Mouse (Mus musculus): ENCODE data around the gene Elk4. TPM values are rescaled to one million over a fixed set of nuclear protein-coding genes. Genes with fewer than 3 reads are reported as not detected.

The Elk4 gene
- polyA plus RNA-seq, 1 experiment from 2014 or later = 17.8 TPM

DNA sequence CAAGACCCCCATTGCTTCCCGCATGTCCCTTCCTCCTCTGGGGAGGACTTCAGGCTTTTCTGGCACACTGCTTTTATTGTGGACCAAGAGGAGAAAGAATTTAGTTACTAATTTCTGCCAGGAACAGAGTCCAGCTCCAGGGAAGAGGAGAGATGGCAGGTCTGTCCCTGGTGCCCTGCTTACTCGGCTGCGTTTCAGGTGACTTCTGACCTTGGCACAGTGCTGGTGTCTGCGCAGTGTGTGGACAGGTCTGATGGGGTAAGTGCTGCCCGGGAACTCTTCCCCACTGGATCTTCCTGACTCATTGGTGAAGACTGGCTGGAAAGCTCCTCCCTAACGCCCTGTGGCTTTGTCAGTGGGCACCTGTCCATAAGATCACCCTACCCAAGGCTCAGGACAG, 38.4 kb upstream of the Elk4 start:
- WGBS = 68% methylated on average over 6 of the region's 6 CpGs
- Histone ChIP-seq H3K9me3 (replicated peaks; ENCODE audit: control insufficient read depth, low read length) (no peaks in the 10 kb centered on the region), H3K4me2 (ENCODE audit: low read depth, low read length) (no peak overlapping the region), H3K4me1 (ENCODE audit: control insufficient read depth, insufficient read depth, low read length) (peaks cover 19% of the 10 kb centered on the region), H3K27me3 (ENCODE audit: control insufficient read depth, insufficient read depth, low read length) (peaks cover 25% of the 10 kb centered on the region), H3K27ac (ENCODE audit: low read length) (no peak overlapping the region), H3K9ac (ENCODE audit: low read length) (no peak overlapping the region), H3K4me3 (ENCODE audit: low read length) (no peak overlapping the region), H3K36me3 (ENCODE audit: control insufficient read depth, insufficient read depth) (no peaks in the 10 kb centered on the region)
- no peak for ATAC-seq (replicated peaks; ENCODE audit: extremely low read depth, insufficient read depth, low FRiP score)

GRCm38 (mm10) chr1:131969825-131970224, 37.6 kb upstream of the Elk4 start:
- ATAC-seq (replicated peaks; ENCODE audit: extremely low read depth, insufficient read depth, low FRiP score) = no peak
- Histone ChIP-seq H3K4me2 (ENCODE audit: low read depth, low read length) (no peak overlapping the region), H3K27me3 (ENCODE audit: control insufficient read depth, insufficient read depth, low read length) (peaks cover 22% of the 10 kb centered on the region), H3K4me1 (ENCODE audit: control insufficient read depth, insufficient read depth, low read length) (peaks cover 15% of the 10 kb centered on the region), H3K27ac (ENCODE audit: low read length) (no peak overlapping the region), H3K9ac (ENCODE audit: low read length) (no peak overlapping the region), H3K9me3 (replicated peaks; ENCODE audit: control insufficient read depth, low read length) (no peaks in the 10 kb centered on the region), H3K4me3 (ENCODE audit: low read length) (no peak overlapping the region), H3K36me3 (ENCODE audit: control insufficient read depth, insufficient read depth) (no peaks in the 10 kb centered on the region)
- 51% methylated on average over 4 of the region's 4 CpGs for WGBS

GRCm38 (mm10) chr1:131970322-131970660, 37.1 kb upstream of the Elk4 start:
- Histone ChIP-seq H3K9me3 (replicated peaks; ENCODE audit: control insufficient read depth, low read length) (no peaks in the 10 kb centered on the region), H3K4me1 (ENCODE audit: control insufficient read depth, insufficient read depth, low read length) (peaks cover 15% of the 10 kb centered on the region), H3K27me3 (ENCODE audit: control insufficient read depth, insufficient read depth, low read length) (peaks cover 18% of the 10 kb centered on the region), H3K9ac (ENCODE audit: low read length) (no peak overlapping the region), H3K27ac (ENCODE audit: low read length) (no peak overlapping the region), H3K36me3 (ENCODE audit: control insufficient read depth, insufficient read depth) (no peaks in the 10 kb centered on the region), H3K4me3 (ENCODE audit: low read length) (no peak overlapping the region), H3K4me2 (ENCODE audit: low read depth, low read length) (no peak overlapping the region)
- no peak; the same call in 1 of the 2 replicates for ATAC-seq (replicated peaks; ENCODE audit: extremely low read depth, insufficient read depth, low FRiP score)
- WGBS = 63% methylated on average over 5 of the region's 5 CpGs

- H3K9ac ChIP-seq (ENCODE audit: low read length) = 0 out of 2 replicates have a peak overlapping the region, but pooled peaks have one; percentile 7
- H3K9me3 ChIP-seq (replicated peaks; ENCODE audit: control insufficient read depth, low read length) = no peaks in the 10 kb centered on the region
- no peak overlapping the region for H3K27ac ChIP-seq (ENCODE audit: low read length)
- H3K36me3 ChIP-seq (ENCODE audit: control insufficient read depth, insufficient read depth) = no peaks in the 10 kb centered on the region
- H3K4me1 ChIP-seq (ENCODE audit: control insufficient read depth, insufficient read depth, low read length) = peaks cover 15% of the 10 kb centered on the region
- WGBS = 22% methylated on average over 16 of the region's 16 CpGs
- ATAC-seq (replicated peaks; ENCODE audit: extremely low read depth, insufficient read depth, low FRiP score) = 0 out of 2 replicates have a peak, but pooled peaks have one; percentile 10
- H3K4me3 ChIP-seq (ENCODE audit: low read length) = no peak overlapping the region
- H3K4me2 ChIP-seq (ENCODE audit: low read depth, low read length) = peak overlapping the region; percentile 14
- H3K27me3 ChIP-seq (ENCODE audit: control insufficient read depth, insufficient read depth, low read length) = peaks cover 13% of the 10 kb centered on the region
These were observed 36.5 kb upstream of the Elk4 start for GRCm38 (mm10) chr1:131970661-131971520.

DNA sequence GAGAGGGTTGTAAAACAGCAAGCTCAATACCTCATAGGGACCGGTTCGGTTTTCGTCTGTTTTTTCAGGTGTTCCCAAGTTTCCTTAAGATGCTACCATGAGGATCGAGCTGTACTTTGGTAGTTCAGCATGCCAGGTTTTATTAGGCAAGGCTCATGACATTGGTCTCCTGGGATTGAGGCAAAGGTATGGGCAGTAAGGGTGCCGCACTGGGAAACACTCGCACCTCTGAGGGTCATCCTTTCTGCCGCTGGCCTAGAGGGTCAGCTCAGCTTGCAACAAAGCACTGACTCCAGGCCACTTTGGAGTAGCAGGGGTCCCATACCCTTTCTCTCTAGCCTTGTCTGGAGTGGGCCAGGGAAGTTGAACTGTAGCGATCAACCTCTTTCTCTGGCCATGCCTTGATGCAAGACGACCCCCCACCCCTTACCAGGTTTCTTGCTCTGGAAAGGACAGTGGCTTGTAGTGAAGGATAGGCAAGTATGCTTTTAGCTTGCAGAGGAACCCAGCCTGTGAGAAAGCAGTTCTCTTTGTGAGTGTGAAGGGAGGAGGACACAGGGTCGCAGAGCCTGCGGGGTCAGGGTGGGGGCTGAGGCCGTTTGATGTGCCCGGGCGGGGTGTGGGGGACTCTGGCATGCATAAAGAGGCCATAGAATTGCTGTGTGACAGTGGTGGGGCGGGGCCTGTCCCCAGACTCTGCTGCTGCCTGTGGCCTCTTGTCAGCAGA, 35.5 kb upstream of the Elk4 start:
- no peak for ATAC-seq (replicated peaks; ENCODE audit: extremely low read depth, insufficient read depth, low FRiP score)

DNA sequence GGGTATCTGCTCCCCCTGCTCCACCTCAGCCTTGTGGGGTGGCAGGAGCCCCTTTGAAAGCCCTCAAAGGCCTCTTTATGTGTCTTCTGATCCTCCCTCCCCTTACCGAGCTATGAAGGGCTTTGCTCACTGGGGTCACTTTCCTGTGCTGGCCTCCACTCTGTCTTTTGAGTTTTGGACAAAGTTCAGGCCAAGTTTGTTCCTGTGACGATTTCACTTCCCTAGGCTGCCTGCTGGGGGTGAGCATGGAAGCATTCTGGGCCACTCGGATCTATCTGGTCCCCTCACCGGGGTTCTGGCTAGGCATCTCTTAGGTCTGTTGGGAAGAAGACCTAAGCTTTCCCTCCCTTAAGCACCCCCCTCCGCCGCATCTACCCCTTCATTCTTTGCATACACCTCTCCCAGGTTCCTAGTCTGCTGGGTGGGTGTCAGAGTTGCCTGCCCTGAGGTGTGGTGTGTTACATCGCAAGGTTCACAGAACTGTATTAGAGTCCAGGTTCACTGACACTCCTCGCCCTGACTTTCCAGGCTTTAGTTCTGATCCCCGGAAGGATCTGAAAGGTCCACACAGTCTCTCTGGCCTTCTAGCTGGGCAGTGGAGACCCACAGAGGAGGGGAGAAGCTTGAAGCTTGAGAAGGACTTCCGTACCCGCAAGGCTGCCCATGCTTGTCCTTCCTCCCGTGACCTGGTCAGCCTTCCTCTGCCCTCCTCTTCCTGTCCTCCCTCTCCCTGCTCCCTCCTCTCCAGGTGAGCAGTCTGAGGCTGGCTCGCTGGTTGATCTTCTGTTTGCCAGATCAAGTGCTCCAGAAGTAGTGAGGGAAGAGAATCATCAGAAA, 34.7 kb upstream of the Elk4 start:
- 49% methylated on average over 13 of the region's 13 CpGs for WGBS
- Histone ChIP-seq H3K4me3 (ENCODE audit: low read length) (no peak overlapping the region), H3K36me3 (ENCODE audit: control insufficient read depth, insufficient read depth) (no peaks in the 10 kb centered on the region), H3K9ac (ENCODE audit: low read length) (no peak overlapping the region), H3K4me2 (ENCODE audit: low read depth, low read length) (no peak overlapping the region), H3K9me3 (replicated peaks; ENCODE audit: control insufficient read depth, low read length) (no peaks in the 10 kb centered on the region), H3K27ac (ENCODE audit: low read length) (no peak overlapping the region), H3K4me1 (ENCODE audit: control insufficient read depth, insufficient read depth, low read length) (peaks cover 15% of the 10 kb centered on the region), H3K27me3 (ENCODE audit: control insufficient read depth, insufficient read depth, low read length) (peaks cover 12% of the 10 kb centered on the region)
- ATAC-seq (replicated peaks; ENCODE audit: extremely low read depth, insufficient read depth, low FRiP score) = no peak

More for the DNA sequence above, 35.5 kb upstream of the Elk4 start:
- Histone ChIP-seq H3K4me2 (ENCODE audit: low read depth, low read length) (no peak overlapping the region), H3K27me3 (ENCODE audit: control insufficient read depth, insufficient read depth, low read length) (peaks cover 12% of the 10 kb centered on the region), H3K36me3 (ENCODE audit: control insufficient read depth, insufficient read depth) (no peaks in the 10 kb centered on the region), H3K9me3 (replicated peaks; ENCODE audit: control insufficient read depth, low read length) (no peaks in the 10 kb centered on the region), H3K9ac (ENCODE audit: low read length) (no peak overlapping the region), H3K4me1 (ENCODE audit: control insufficient read depth, insufficient read depth, low read length) (peaks cover 15% of the 10 kb centered on the region), H3K4me3 (ENCODE audit: low read length) (no peak overlapping the region), H3K27ac (ENCODE audit: low read length) (no peak overlapping the region)
- 48% methylated on average over 15 of the region's 15 CpGs for WGBS

DNA sequence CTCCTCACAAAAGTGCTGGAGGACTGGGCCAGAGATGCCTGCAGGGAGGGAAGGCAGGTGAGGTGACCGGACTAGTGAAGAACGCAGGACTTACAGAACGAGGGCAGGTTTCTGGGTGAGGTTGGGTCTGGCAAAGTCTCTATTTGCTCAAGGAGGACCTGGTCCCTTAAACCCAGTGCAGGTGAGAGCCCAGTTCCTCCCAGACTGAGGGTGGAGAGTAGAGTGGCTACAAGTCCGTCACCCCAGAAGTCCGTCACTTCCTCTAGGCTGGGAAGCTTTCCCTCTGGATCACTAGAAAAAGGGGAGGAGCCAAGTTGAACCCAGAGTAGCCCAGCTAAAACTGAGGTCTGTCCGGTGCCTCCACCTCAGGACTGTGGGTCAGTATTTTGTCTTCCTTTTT, 33.4 kb upstream of the Elk4 start:
- no peaks in the 10 kb centered on the region for H3K36me3 ChIP-seq (ENCODE audit: control insufficient read depth, insufficient read depth)
- WGBS = 80% methylated on average over 6 of the region's 6 CpGs
- no peak overlapping the region for H3K4me3 ChIP-seq (ENCODE audit: low read length)
- no peak overlapping the region for H3K9ac ChIP-seq (ENCODE audit: low read length)
- H3K27ac ChIP-seq (ENCODE audit: low read length) = no peak overlapping the region
- no peaks in the 10 kb centered on the region for H3K9me3 ChIP-seq (replicated peaks; ENCODE audit: control insufficient read depth, low read length)
- no peak overlapping the region for H3K4me2 ChIP-seq (ENCODE audit: low read depth, low read length)
- no peak for ATAC-seq (replicated peaks; ENCODE audit: extremely low read depth, insufficient read depth, low FRiP score)
- peaks cover 15% of the 10 kb centered on the region for H3K4me1 ChIP-seq (ENCODE audit: control insufficient read depth, insufficient read depth, low read length)
- peaks cover 12% of the 10 kb centered on the region for H3K27me3 ChIP-seq (ENCODE audit: control insufficient read depth, insufficient read depth, low read length)

GRCm38 (mm10) chr1:131976886-131977285, 30.5 kb upstream of the Elk4 start:
- Histone ChIP-seq H3K27me3 (ENCODE audit: control insufficient read depth, insufficient read depth, low read length) (peaks cover 10% of the 10 kb centered on the region), H3K4me2 (ENCODE audit: low read depth, low read length) (no peak overlapping the region), H3K9me3 (replicated peaks; ENCODE audit: control insufficient read depth, low read length) (no peaks in the 10 kb centered on the region), H3K36me3 (ENCODE audit: control insufficient read depth, insufficient read depth) (no peaks in the 10 kb centered on the region), H3K27ac (ENCODE audit: low read length) (no peak overlapping the region), H3K4me3 (ENCODE audit: low read length) (no peak overlapping the region), H3K9ac (ENCODE audit: low read length) (no peak overlapping the region), H3K4me1 (ENCODE audit: control insufficient read depth, insufficient read depth, low read length) (peaks cover 5% of the 10 kb centered on the region; the same call in 1 of the 2 replicates)
- 77% methylated on average over 5 of the region's 5 CpGs for WGBS
- no peak for ATAC-seq (replicated peaks; ENCODE audit: extremely low read depth, insufficient read depth, low FRiP score)
